Mouse (Mus musculus): Measurements from ENCODE around the gene Efnb3.
"Not testable (repeated sequence)": the region's sequence is repeated elsewhere in the genome, so short reads cannot be mapped to it uniquely, and the experiment has no call there.

Efnb3 gene

GRCm38 (mm10) chr11:69552622-69553340, 7.2 kb downstream of the Efnb3 start:
- DNase-seq (ENCODE audit: low read depth, low spot score): peak; percentile 71

- DNase-seq (ENCODE audit: low read depth, low spot score): peak; percentile 78
These were observed 8.7 kb downstream of the Efnb3 start for GRCm38 (mm10) chr11:69551310-69551709.

GRCm38 (mm10) chr11:69549060-69549656, 10.8 kb downstream of the Efnb3 start, which contains the start of gene Dnah2:
Gene Dnah2, minus strand, starts transcription at chr11:69549110.
- DNase-seq (ENCODE audit: low read depth, low spot score): no peak

- peak; percentile 75 for DNase-seq (ENCODE audit: low read depth, low spot score)
These were observed 12.9 kb downstream of the Efnb3 start for GRCm38 (mm10) chr11:69547071-69547470.

GRCm38 (mm10) chr11:69546423-69547053, 13.5 kb downstream of the Efnb3 start:
- peak; percentile 87 for DNase-seq (ENCODE audit: low read depth, low spot score)

GRCm38 (mm10) chr11:69545957-69546356, 14.0 kb downstream of the Efnb3 start:
- peak; percentile 62 for DNase-seq (ENCODE audit: low read depth, low spot score)

- DNase-seq (ENCODE audit: low read depth, low spot score): no peak
These were observed 16.4 kb downstream of the Efnb3 start for GRCm38 (mm10) chr11:69543598-69543997.

GRCm38 (mm10) chr11:69541741-69542140, 18.3 kb downstream of the Efnb3 start:
- peak; percentile 76 for DNase-seq (ENCODE audit: low read depth, low spot score)

- DNase-seq (ENCODE audit: low read depth, low spot score): no peak
These were observed 19.3 kb downstream of the Efnb3 start for GRCm38 (mm10) chr11:69540700-69541099.

GRCm38 (mm10) chr11:69534990-69535389, 25.0 kb downstream of the Efnb3 start:
- peak; percentile 40 for DNase-seq (ENCODE audit: low read depth, low spot score)

GRCm38 (mm10) chr11:69532480-69533150, 27.4 kb downstream of the Efnb3 start:
- peak; percentile 28 for DNase-seq (ENCODE audit: low read depth, low spot score)

- DNase-seq (ENCODE audit: low read depth, low spot score): peak; percentile 81
These were observed 29.2 kb downstream of the Efnb3 start for GRCm38 (mm10) chr11:69530755-69531154.

- DNase-seq (ENCODE audit: low read depth, low spot score): not testable (repeated sequence)
These were observed 29.7 kb downstream of the Efnb3 start for GRCm38 (mm10) chr11:69530281-69530680.

- no peak for DNase-seq (ENCODE audit: low read depth, low spot score)
These were observed 32.0 kb downstream of the Efnb3 start for GRCm38 (mm10) chr11:69528031-69528390.

GRCm38 (mm10) chr11:69527098-69528030, 32.6 kb downstream of the Efnb3 start:
- DNase-seq (ENCODE audit: low read depth, low spot score): peak; percentile 21

GRCm38 (mm10) chr11:69526631-69527030, 33.4 kb downstream of the Efnb3 start:
- no peak for DNase-seq (ENCODE audit: low read depth, low spot score)

GRCm38 (mm10) chr11:69525661-69526060, 34.3 kb downstream of the Efnb3 start:
- DNase-seq (ENCODE audit: low read depth, low spot score): no peak

- no peak for DNase-seq (ENCODE audit: low read depth, low spot score)
These were observed 36.4 kb downstream of the Efnb3 start for GRCm38 (mm10) chr11:69523651-69524050.

- no peak for DNase-seq (ENCODE audit: low read depth, low spot score)
These were observed 38.4 kb downstream of the Efnb3 start for GRCm38 (mm10) chr11:69521526-69522149.

GRCm38 (mm10) chr11:69519976-69520375, 40.0 kb downstream of the Efnb3 start:
- DNase-seq (ENCODE audit: low read depth, low spot score): no peak

GRCm38 (mm10) chr11:69516661-69517060, 43.3 kb downstream of the Efnb3 start:
- no peak for DNase-seq (ENCODE audit: low read depth, low spot score)

All from R1 (cell line).